Mouse (Mus musculus) C2C12 (cell line): ENCODE data around the gene Macrod1. TPM values are rescaled to one million over a fixed set of nuclear protein-coding genes. Genes with fewer than 3 reads are reported as not detected.

ENCODE experiments used
- H3K27me3 ChIP-seq: one replicate; pipeline ENCODE4 v1.6.1; 2011; ENCODE audit not compliant: control insufficient read depth, insufficient read depth, insufficient read length
- H3K36me3 ChIP-seq: one replicate; pipeline ENCODE4 v1.6.1; 2011; ENCODE audit not compliant: control insufficient read depth, insufficient read depth
- H3K4me3 ChIP-seq: one replicate; pipeline ENCODE4 v1.5.1; 2011; ENCODE audit warnings: mild to moderate bottlenecking, control low read depth; ENCODE audit not compliant: poor library complexity, insufficient read depth, severe bottlenecking
- H3K79me2 ChIP-seq: one replicate; pipeline ENCODE4 v1.6.1; 2011; ENCODE audit not compliant: control insufficient read depth, insufficient read depth
- H3K79me3 ChIP-seq: one replicate; pipeline ENCODE4 v1.6.1; 2011; ENCODE audit warnings: low read depth, control low read depth
- H3ac ChIP-seq: one replicate; pipeline ENCODE3; 2011; ENCODE audit warnings: low read depth; ENCODE audit not compliant: control insufficient read depth, insufficient read length
- CEBPB ChIP-seq: IDR thresholded peaks from one replicate; pipeline ENCODE4 v1.6.1; 2011; ENCODE audit warnings: low read depth, mild to moderate bottlenecking, control low read depth, moderate library complexity
- CTCF ChIP-seq: IDR thresholded peaks from one replicate; pipeline ENCODE4 v1.5.1; 2011; ENCODE audit not compliant: control insufficient read depth, insufficient read depth, insufficient read length
- FOSL1 ChIP-seq: IDR thresholded peaks from one replicate; pipeline ENCODE4 v1.8.0; 2011; ENCODE audit warnings: mild to moderate bottlenecking, low read length; ENCODE audit not compliant: poor library complexity, insufficient read depth, severe bottlenecking
- MAX ChIP-seq: IDR thresholded peaks from one replicate; pipeline ENCODE4 v1.6.1; 2011; ENCODE audit warnings: mild to moderate bottlenecking, control low read depth
- MYOD1 ChIP-seq: IDR thresholded peaks from one replicate; pipeline ENCODE4 v1.6.1; 2011; ENCODE audit warnings: low read depth; ENCODE audit not compliant: control insufficient read depth, insufficient read length
- MYOG ChIP-seq: IDR thresholded peaks from one replicate; pipeline ENCODE4 v1.6.1; 2011; ENCODE audit not compliant: control insufficient read depth, insufficient read length; ENCODE audit errors: extremely low read depth
- USF1 ChIP-seq: IDR thresholded peaks from one replicate; pipeline ENCODE4 v1.6.1; 2011; ENCODE audit warnings: low read depth, mild to moderate bottlenecking, control low read depth, moderate library complexity
- polyA plus RNA-seq: library from polyadenylated mRNA; unstranded; fragments of >200 nt; fragmentation: generic; extraction: Trizol; gene quantifications from one replicate; pipeline ENCODE4 v1.2.1, GENCODE M21; 2012; ENCODE audit warnings: missing spikeins

Macrod1 gene
- polyA plus RNA-seq, 1 experiment, result 8.3 TPM

DNA sequence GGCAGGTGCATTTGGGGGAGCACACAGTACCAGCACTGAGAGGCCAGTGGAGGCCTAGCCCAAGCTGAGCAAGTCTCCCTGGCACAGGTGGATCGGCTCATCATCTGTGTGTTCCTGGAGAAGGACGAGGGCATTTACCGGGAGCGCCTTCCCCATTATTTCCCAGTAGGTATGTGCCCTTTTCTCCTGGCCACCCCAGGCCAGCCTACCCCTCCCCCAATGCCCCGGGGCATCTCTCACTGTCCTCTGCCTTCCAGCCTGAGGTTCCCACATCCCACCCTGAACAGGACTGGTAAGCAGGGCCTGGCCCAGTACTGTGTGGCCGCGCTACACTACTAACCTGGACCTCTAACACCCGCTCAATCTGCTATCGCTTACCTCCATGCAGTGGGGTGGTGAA, 140.8 kb downstream of the Macrod1 start:
- TF ChIP-seq CTCF (no peak), MYOD1 (no peak), CEBPB (no peak), MYOG (no peak), MAX (no peak), FOSL1 (no peak), USF1 (no peak)
- H3ac ChIP-seq, result no peak overlapping the region
- H3K79me3 ChIP-seq, result peaks cover under 1% of the 10 kb centered on the region
- H3K4me3 ChIP-seq, result no peak overlapping the region
- H3K36me3 ChIP-seq, result peaks cover 51% of the 10 kb centered on the region
- H3K79me2 ChIP-seq, result peaks cover 3% of the 10 kb centered on the region
- H3K27me3 ChIP-seq, result no peaks in the 10 kb centered on the region

DNA sequence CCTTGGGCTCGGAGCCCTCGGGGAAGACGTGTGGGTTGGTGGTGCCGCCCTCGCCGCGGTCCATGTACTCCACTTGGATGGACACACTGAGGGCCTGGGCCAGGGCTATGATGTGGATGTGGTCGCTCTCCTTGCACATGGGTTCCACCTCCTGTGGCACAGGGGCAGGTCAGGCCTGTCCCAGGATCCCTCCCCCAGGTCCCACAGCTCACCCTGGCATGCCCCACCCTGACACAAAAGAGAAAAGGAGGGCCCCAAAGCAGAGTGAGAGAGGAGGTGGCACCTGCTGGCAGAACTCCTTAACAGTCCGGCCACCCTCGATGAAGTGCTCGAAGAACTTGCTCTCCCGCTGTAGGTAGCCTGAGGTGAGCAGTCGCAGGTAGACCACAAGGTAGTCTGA, 142.5 kb downstream of the Macrod1 start:
- H3K79me3 ChIP-seq, result peaks cover 17% of the 10 kb centered on the region
- H3K4me3 ChIP-seq, result no peak overlapping the region
- H3ac ChIP-seq, result no peak overlapping the region
- H3K36me3 ChIP-seq, result peaks cover 68% of the 10 kb centered on the region
- H3K79me2 ChIP-seq, result peaks cover 19% of the 10 kb centered on the region
- TF ChIP-seq MYOD1 (no peak), FOSL1 (no peak), CTCF (no peak), MAX (no peak)
- no peaks in the 10 kb centered on the region for H3K27me3 ChIP-seq

DNA sequence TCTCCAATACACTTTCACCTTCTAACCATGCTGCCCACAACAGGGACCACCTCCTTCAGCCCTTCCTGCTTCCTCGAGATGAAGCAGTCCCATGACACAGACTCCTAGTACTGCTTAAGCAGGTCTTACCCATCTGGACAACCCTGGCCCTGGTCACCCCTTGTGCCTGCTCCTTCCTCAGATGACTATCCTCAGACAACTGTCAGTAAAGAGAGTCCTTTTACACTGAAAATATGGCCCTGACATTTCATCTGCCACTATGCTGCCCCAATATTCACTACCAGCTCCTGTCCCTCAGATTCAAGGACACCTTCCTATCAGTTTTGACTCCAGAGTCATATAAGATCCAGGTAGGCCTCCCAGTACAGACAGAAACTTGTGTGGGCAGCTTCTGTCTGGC, 143.8 kb downstream of the Macrod1 start:
- H3K4me3 ChIP-seq, result no peak overlapping the region
- H3K36me3 ChIP-seq, result peaks cover 72% of the 10 kb centered on the region
- TF ChIP-seq CEBPB (no peak), MYOD1 (no peak), MAX (no peak), CTCF (no peak), FOSL1 (no peak), USF1 (no peak), MYOG (no peak)

GRCm38 (mm10) chr19:7204898-7205297, 148.3 kb downstream of the Macrod1 start:
- no peak for TF ChIP-seq MYOG
- no peak for TF ChIP-seq MAX
- TF ChIP-seq FOSL1, result no peak
- TF ChIP-seq USF1, result no peak
- TF ChIP-seq CTCF, result no peak
- no peak for TF ChIP-seq MYOD1
- no peak for TF ChIP-seq CEBPB
- H3K79me2 ChIP-seq, result peaks cover 51% of the 10 kb centered on the region
- H3ac ChIP-seq, result peak overlapping the region; percentile 83
- no peaks in the 10 kb centered on the region for H3K27me3 ChIP-seq
- H3K4me3 ChIP-seq, result peak overlapping the region; percentile 85
- peaks cover 43% of the 10 kb centered on the region for H3K36me3 ChIP-seq
- peaks cover 34% of the 10 kb centered on the region for H3K79me3 ChIP-seq

More for the DNA sequence above, 143.8 kb downstream of the Macrod1 start:
- Histone ChIP-seq H3ac (no peak overlapping the region), H3K79me3 (peaks cover 30% of the 10 kb centered on the region), H3K79me2 (peaks cover 33% of the 10 kb centered on the region), H3K27me3 (no peaks in the 10 kb centered on the region)

- Histone ChIP-seq H3K36me3 (peaks cover 40% of the 10 kb centered on the region), H3K4me3 (peak overlapping the region; percentile 85), H3K79me3 (peaks cover 34% of the 10 kb centered on the region), H3ac (peak overlapping the region; percentile 83), H3K79me2 (peaks cover 55% of the 10 kb centered on the region), H3K27me3 (no peaks in the 10 kb centered on the region)
- TF ChIP-seq FOSL1 (no peak), MAX (no peak), MYOD1 (no peak), CEBPB (no peak), CTCF (no peak), MYOG (no peak), USF1 (no peak)
Observed at GRCm38 (mm10) chr19:7205326-7205725, 148.7 kb downstream of the Macrod1 start.
